Mouse (Mus musculus) adrenal gland, postnatal 14 days (tissue): ENCODE data around the gene Slc6a18. TPM values are rescaled to one million over a fixed set of nuclear protein-coding genes. Genes with fewer than 3 reads are reported as not detected.

Source experiments
- total RNA-seq: library from RNA; stranded (reverse); gene quantifications from 2 replicates; pipeline ENCODE4 v1.2.3, GENCODE M21; 2021

Slc6a18 gene
- total RNA-seq, 1 experiment from 2014 or later, result not detected

Other genes starting within 250 kb of the Slc6a18 start
- 17.3 and 18.9 TPM in 2 replicates for gene Lpcat1, start 210.8 kb downstream of the Slc6a18 start, total RNA-seq
- gene Slc6a3, start 141.3 kb downstream of the Slc6a18 start, total RNA-seq, result 0.11 TPM in 1 of 2 replicates, not detected in the other
- 106 and 122 TPM in 2 replicates for gene Clptm1l, start 74.0 kb downstream of the Slc6a18 start, total RNA-seq
- 5.7 and 6.5 TPM in 2 replicates for gene Tert, start 51.1 kb downstream of the Slc6a18 start, total RNA-seq
- 0.37 and 0.98 TPM in 2 replicates for gene Slc6a19, start 26.8 kb upstream of the Slc6a18 start, total RNA-seq
- gene Slc12a7, start 55.1 kb upstream of the Slc6a18 start, total RNA-seq, result 32.3 and 34.2 TPM in 2 replicates
- 1.9 and 2.7 TPM in 2 replicates for gene Nkd2, start 169.6 kb upstream of the Slc6a18 start, total RNA-seq